Mouse (Mus musculus) regulatory T cell (primary cell): Measurements from ENCODE around the gene B4gat1.
"Not testable (repeated sequence)": the region's sequence is repeated elsewhere in the genome, so short reads cannot be mapped to it uniquely, and the experiment has no call there.

ENCODE experiments used
- in situ Hi-C: fragments of 300-600 bp; cut with MboI, MseI; formaldehyde crosslinking; loops from one replicate; pipeline ENCODE4 v1.15.1; 2025; ENCODE audit warnings: high pct_unique_total_duplicates

Gene B4gat1

GRCm38 (mm10) chr19:5038709-5039156 is at the start of gene B4gat1, which contains the start of gene AC124502.3:
Gene B4gat1 (plus strand): TSS chr19:5038826.
Gene AC124502.3 (plus strand): TSS chr19:5038891.
- in situ Hi-C loops: no loop called here

DNA sequence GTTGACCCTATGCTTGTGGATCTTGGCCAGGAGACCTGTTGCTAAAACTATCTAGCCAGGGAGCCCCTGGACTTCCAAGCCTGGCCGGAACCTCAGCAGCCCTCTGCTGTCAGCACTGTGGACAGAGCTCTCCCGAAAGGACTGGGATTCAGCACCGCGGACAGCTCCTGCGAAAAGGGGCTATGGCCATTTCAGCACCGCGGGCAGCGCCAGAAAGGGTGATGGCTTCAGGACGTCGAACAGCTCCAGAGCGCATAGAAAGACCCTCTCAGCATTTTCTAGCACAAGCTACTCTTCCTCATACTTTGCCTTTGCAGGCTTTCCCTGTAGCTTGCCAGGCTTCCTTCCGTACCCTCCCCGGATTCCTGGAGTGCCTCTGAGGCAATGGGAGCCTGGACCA is 49.6 kb upstream of the B4gat1 start:
- in situ Hi-C loops: no loop called here

- in situ Hi-C loops: no loop called here
Measured at GRCm38 (mm10) chr19:4989434-4990255, 49.0 kb upstream of the B4gat1 start.

GRCm38 (mm10) chr19:4990256-4990625 is 48.4 kb upstream of the B4gat1 start, which contains the start of gene Npas4:
Gene Npas4 (minus strand): TSS chr19:4990316.
- in situ Hi-C loops: no loop called here

DNA sequence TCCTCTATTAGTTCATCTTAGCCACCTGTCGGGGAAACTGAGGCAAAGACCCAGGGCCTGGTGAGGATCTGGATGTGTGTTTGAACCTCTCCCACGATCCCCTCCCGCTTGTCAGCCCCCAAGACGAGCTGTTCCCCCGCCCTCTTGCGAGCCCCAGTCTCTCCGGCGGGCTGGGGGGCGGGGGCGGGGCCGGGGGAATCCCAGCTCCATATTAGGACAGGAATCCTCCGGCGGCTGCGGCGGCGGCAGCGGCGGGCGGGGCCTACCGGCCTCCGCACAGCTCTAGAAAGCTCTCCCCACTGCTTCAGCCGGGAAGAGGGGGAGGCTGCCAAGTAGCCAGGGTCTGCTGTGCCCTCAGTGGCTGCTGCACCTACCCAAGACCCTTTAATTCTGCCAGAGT is 47.9 kb upstream of the B4gat1 start:
- in situ Hi-C loops: no loop called here

DNA sequence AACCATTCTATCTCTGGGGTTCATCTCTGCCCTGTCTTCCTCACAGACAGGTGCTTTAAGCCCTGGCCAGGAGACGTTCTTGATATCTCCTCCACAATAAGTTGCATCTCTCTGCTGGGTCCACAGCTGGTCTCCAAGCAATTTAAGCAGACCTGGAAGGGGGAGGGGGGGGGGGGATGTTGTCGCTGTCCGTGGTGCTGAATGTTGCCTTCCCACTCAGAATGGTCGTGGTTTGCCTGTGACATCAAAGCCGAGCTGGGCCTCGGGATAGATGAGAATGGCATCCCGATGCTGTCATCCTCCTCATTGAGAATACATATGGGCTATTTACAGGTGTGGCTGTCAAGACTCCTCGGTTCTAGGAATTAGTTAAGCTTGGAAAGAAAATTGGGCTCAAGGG is 46.3 kb upstream of the B4gat1 start:
- in situ Hi-C loops: no loop called here

- in situ Hi-C loops: no loop called here
Measured at GRCm38 (mm10) chr19:4992904-4993303, 45.7 kb upstream of the B4gat1 start.

DNA sequence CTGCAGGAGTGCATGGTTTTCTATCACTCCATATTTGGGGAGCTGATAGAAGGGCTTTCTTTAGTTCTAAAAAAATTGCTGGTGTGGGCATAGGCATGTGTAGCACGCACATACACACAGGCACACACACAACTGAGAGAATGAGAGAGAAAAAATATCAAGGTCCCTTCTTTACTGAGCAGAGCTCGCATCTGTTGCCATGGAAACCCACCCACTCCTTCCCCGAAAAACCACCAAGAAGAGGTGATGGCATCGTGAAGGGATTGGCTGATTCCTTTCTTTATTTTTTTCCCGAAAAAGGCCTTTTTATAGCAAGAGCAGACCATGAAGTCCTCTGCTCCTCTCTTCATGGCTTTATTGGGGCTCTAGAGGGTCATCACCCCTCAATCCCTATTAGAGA is 44.6 kb upstream of the B4gat1 start:
- in situ Hi-C loops: no loop called here

DNA sequence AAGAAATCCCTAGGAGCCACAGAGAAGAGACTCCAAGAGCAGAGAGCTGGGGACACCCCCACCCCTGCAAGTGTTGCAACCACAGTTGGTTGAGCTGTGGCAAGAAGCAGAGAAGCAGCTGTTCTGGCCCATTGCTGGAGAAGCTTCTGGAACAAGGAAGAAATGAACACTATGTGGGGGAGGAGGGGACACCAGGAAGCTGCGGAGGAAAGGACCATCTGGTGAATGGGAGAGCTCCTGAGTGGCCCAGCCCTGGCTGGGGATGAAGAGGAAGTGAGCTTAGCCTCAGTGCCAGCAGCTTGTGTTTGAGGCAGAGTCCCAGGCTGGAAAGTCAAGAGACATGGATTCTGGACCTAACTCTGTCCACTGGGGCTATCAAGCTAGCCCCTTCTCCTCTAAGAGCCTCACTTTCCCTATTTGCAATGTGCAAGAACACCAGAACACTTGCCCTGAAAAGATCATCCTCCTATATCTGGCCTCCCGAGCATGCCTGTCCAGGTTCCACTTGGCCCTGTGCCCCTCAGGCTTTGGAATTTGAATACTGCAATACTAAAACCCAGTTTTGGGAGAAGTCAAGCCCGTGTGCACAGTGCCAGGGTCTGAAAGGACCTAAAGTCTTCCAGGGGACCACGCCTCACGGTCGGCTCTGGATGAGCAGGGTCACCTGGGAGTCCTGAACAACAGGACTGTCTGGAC is 39.0 kb upstream of the B4gat1 start:
- in situ Hi-C loops: no loop called here

GRCm38 (mm10) chr19:5001666-5002406 is 36.8 kb upstream of the B4gat1 start:
- in situ Hi-C loops: no loop called here

- in situ Hi-C loops: not testable (repeated sequence)
Measured at GRCm38 (mm10) chr19:5003644-5004043, 35.0 kb upstream of the B4gat1 start.

DNA sequence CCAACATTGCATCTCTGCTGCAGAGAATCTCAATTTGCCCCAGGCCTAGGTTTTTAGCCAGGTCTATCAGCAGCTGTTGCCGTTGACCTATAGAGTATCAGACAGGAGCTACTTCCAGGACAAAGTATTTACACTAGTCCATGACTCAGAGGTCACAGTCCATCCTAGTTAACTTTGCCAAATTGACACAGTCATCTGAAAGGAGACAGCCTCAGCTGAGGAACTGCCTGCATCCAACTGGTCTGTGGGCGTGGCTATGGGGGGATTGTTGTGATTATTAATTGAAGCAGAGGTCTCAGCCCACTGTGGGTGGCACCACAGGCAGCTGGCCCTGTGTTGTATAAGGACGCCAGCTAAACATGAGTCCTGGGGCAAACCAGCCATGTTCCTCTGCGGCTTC is 33.7 kb upstream of the B4gat1 start:
- in situ Hi-C loops: no loop called here

GRCm38 (mm10) chr19:5013138-5013537 is 25.5 kb upstream of the B4gat1 start:
- in situ Hi-C loops: no loop called here

DNA sequence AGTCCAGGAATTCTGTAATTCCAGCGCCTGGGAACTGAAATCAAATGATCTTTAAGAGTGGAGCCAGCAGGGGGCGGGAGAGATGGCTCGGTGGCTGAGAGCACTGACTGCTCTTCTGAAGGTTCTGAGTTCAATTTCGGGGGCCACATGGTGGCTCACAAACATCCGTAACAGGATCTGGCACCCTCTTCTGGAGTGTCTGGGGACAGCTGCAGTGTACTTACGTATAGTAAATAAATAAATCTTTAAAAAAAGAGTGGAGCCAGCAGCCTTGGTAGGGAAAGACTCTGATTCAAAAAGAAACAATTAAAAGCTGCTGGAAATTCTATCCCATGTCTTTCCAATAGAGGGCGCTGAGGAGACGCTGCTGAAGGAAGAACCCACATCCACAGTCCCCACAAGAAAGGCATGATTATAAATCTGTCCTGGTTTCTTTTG is 23.6 kb upstream of the B4gat1 start:
- in situ Hi-C loops: no loop called here

DNA sequence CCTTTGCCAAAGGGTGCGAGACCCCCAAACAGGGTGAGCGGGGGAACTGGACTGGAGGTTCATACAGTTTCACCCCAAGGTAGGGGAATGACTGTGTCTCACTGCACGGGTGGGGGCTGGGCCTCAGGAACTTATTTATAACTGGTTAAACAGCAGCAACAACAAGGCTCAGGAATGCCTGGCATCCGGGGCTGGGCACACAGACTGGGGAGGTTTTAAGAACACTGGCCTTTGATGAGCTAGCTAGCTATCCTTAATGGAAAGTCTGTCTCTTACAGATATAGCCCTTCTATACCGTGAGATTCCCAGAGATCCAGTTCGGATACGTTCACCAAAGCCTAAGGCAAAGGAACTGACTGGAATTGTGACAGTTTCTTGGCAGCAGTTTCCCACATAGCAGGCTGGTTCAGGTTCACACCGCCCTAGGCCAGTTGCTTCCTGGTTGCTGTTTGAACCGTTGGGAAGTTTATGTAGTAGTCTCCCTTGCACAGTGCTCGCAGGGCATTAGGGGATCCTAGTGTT is 22.3 kb upstream of the B4gat1 start:
- in situ Hi-C loops: no loop called here

DNA sequence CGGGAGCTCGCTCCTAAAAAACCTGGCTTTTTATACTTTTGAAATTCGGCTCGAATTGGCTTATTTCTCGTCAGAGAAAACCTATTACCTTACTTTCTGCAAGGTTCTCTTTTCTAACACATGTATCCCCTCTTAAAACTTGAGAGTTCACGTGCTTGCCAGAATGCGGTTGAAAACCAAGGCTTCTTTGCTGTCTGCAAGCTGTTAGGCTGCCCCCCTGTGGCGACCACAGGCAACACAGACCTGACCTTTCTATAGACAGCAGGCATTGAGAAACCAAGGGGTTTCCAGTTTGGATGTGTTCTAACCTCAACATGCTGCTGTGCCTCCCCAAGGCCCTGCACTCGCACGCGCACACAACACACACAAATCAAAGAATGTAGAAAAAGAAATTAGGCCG is 21.8 kb upstream of the B4gat1 start:
- in situ Hi-C loops: no loop called here

DNA sequence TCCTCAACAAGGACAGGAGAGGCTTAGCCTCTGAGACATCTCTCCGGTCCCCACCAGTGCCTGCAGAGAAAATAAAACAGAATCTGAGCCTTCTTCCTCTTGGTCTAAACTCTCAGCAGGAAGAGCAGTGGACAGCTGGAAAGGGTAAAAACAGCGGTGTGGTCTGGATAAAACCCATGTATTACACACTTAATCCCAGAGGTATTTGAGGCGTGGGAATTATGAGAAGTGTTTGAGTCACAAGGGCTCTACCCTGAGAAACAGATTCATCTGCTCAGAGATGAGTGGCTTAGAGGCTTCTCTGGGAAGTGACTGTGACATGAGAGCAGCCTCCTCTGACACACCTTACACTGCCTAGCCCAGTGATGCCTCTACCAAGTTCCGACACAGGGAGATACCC is 21.0 kb upstream of the B4gat1 start:
- in situ Hi-C loops: no loop called here

DNA sequence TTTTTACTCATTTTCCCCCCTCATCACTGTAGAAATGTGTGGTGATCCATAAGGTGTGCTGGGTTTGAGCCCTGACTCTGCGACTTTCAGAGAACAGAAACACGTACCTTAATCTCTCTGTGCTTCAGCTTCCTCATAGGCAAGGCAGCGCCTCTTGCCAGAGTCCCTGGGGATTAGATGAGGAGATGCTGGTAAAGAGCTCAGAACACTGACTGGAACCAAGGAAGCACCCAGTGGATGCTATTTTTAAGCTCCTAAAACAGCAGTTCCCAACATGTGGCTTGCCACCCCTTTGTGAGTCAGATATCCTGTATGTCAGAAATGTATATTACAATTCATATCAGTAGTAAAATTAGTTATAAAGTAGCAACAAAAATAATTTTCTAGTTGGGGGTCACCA is 20.4 kb upstream of the B4gat1 start:
- in situ Hi-C loops: no loop called here

DNA sequence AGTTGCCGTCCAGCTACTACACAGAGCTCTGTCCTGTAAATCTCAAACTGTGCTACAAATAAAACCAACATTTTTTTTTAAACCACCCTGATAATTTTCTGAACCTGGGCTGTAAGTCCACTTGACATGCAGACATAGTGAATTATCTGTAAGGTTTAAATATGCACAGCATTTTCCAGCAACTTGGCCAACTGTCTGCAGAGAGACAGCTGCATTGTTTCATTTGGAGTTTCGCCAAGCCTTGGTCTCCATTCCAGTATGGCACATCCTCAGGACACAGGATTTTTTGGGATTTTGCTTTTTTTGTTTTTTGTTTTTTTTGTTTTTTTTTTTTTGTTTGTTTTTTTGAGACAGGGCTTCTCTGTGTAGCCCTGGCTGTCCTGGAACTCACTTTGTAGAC is 17.2 kb upstream of the B4gat1 start:
- in situ Hi-C loops: no loop called here

DNA sequence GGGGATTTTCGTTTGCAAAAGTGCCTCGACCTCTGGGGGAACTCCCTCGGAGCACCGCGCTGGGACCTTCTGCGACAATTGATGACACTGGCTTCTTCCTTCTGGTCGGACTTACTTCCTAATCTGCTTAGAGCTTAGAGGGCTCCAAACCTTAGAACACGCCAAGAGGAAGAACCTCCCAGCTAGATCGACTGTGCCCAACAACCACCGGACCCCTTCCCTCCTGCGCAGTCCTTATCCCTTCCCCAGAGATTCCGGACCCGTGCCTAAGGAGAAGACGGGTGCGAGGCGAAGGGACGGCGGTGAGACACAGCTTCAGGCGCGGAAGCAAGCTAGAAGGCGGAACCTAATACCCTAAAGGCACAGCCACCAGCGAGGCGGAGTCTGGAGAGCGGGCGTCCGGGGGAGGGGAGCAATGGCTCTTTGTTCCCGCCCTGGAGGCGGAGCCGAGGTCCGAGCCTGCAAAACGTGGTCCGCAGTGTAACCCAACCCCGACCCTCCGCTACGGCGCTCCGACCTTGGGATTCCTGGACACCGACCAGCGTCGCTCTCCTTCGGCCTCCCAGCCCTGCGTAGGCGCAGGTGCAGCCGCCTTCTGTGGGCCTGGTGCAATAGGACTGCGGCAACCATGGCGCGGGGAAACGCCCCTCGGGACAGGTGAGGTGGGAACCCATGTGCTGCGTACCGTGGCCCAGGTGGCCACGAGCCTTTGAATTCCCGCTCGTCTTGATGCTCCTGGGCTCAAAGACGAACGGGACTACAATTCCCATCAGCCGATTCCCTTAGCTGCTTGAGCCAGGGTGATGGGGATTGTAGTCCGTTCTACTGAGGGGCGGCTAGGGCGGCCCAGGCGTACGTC is 14.8 kb upstream of the B4gat1 start, which contains the start of gene Slc29a2:
Slc29a2 (plus strand) TSS at position 240 of the 859 bp plus-strand sequence.
- in situ Hi-C loops: no loop called here

- in situ Hi-C loops: loop anchor here (5.0 kb wide), 1 partner anchor 51 kb away; no protein-coding TSS in a partner anchor
Measured at GRCm38 (mm10) chr19:5026111-5026510, 12.5 kb upstream of the B4gat1 start.
